Mouse (Mus musculus): ENCODE measurements around the gene Bcor. TPM values are rescaled to one million over a fixed set of nuclear protein-coding genes. Genes with fewer than 3 reads are reported as not detected.

Bcor gene
- total and polyA plus RNA-seq, 2 experiments from 2014 or later: 12.9 to 45.5 TPM

DNA sequence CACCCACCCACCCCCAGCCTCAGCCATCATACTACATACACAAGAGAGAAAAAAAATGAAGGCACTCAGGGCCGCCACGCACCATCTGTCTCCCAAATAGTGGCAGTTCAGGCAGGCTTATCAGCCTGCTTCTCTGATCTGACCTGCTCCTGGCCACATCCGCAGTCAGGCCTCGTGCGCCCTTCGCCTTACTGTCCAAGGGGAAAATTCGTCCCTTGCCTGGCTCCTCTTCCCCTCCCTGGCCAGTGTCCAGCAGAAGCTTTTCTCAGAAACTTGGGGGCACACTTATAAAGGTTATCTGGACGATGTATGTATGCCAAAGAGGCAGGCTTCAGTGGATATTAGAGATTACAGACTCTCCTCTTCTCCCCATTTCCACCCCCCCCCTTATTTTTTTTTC is 163.7 kb downstream of the Bcor start:
- Histone ChIP-seq H3K4me2 (ENCODE audit: low read depth, low read length, poor library complexity, severe bottlenecking) (no peak overlapping the region), H3K27me3 (ENCODE audit: insufficient read depth, low read length) (peaks cover 15% of the 10 kb centered on the region), H3K27ac (ENCODE audit: low read depth, low read length) (no peak overlapping the region), H3K4me3 (ENCODE audit: low read depth, low read length) (no peak overlapping the region), H3K9me3 (ENCODE audit: low read length) (no peaks in the 10 kb centered on the region), H3K4me1 (ENCODE audit: insufficient read depth, low read length) (no peaks in the 10 kb centered on the region), H3K9ac (replicated peaks; ENCODE audit: low read length, poor library complexity, severe bottlenecking) (no peak overlapping the region), H3K36me3 (ENCODE audit: insufficient read depth, low read length) (no peaks in the 10 kb centered on the region)
- DNase-seq (ENCODE audit: low spot score): no peak
- no peak for TF ChIP-seq CTCF (IDR thresholded peaks at IDR 0.05)
- WGBS: 82% methylated on average over 8 of the region's 8 CpGs
- no peak for ATAC-seq (ENCODE audit: low FRiP score)

DNA sequence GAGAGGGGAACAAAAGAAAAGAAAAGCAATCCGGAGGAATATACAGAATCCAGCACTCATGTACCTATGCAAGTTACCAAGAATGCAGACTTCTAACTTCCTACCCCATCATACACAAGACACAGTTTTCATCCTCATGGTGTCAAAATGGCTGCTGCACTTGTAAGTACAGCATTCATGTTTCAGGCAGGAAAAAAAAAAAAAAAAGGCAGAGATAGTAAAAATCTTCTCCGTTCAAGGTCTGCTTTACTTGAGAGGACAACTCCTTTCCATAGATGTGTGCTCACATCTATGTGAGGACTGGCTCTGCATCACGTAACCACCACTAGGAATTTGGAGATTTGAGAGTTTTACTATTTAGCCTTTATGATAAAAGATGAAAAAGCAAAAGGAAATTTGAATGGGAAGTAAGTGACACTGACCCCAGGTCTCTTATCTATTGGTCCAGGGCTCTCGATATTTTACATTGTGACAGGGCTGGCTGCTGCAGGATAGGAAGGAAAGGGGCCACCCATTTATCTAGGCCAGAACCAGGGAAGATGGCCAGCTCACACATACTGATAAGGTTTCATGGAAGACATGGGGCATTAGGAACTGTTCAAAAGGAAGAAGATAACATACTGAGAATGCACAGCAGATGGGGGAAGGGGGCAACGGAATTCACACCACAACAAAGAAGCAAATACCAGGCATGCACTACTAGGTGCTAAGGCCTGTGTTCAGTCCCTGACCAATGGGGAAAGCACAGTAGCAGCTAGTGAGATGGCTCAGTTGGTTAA is 166.3 kb downstream of the Bcor start:
- WGBS: 80% methylated on average over 5 of the region's 5 CpGs
- Histone ChIP-seq H3K4me2 (ENCODE audit: low read depth, low read length, poor library complexity, severe bottlenecking) (no peak overlapping the region), H3K36me3 (ENCODE audit: insufficient read depth, low read length) (no peaks in the 10 kb centered on the region), H3K4me3 (ENCODE audit: low read depth, low read length) (no peak overlapping the region), H3K9me3 (ENCODE audit: low read length) (no peaks in the 10 kb centered on the region), H3K9ac (replicated peaks; ENCODE audit: low read length, poor library complexity, severe bottlenecking) (no peak overlapping the region), H3K27me3 (ENCODE audit: insufficient read depth, low read length) (peaks cover 7% of the 10 kb centered on the region), H3K4me1 (ENCODE audit: insufficient read depth, low read length) (no peaks in the 10 kb centered on the region), H3K27ac (ENCODE audit: low read depth, low read length) (no peak overlapping the region)
- DNase-seq (ENCODE audit: low spot score) (no peak), ATAC-seq (ENCODE audit: low FRiP score) (no peak)
- no peak for TF ChIP-seq CTCF (IDR thresholded peaks at IDR 0.05)

GRCm38 (mm10) chrX:11989471-11989870 is 170.7 kb downstream of the Bcor start:
- no peak overlapping the region for H3K4me3 ChIP-seq (ENCODE audit: low read depth, low read length)
- no peak for TF ChIP-seq CTCF (IDR thresholded peaks at IDR 0.05)
- H3K9ac ChIP-seq (replicated peaks; ENCODE audit: low read length, poor library complexity, severe bottlenecking): no peak overlapping the region
- no peaks in the 10 kb centered on the region for H3K36me3 ChIP-seq (ENCODE audit: insufficient read depth, low read length)
- no peaks in the 10 kb centered on the region for H3K9me3 ChIP-seq (ENCODE audit: low read length)
- ATAC-seq (ENCODE audit: low FRiP score): no peak
- WGBS: 62% methylated on average over 13 of the region's 13 CpGs
- no peak for DNase-seq (ENCODE audit: low spot score)
- no peak overlapping the region for H3K4me2 ChIP-seq (ENCODE audit: low read depth, low read length, poor library complexity, severe bottlenecking)
- H3K4me1 ChIP-seq (ENCODE audit: insufficient read depth, low read length): no peaks in the 10 kb centered on the region
- no peaks in the 10 kb centered on the region for H3K27me3 ChIP-seq (ENCODE audit: insufficient read depth, low read length)
- H3K27ac ChIP-seq (ENCODE audit: low read depth, low read length): no peak overlapping the region

DNA sequence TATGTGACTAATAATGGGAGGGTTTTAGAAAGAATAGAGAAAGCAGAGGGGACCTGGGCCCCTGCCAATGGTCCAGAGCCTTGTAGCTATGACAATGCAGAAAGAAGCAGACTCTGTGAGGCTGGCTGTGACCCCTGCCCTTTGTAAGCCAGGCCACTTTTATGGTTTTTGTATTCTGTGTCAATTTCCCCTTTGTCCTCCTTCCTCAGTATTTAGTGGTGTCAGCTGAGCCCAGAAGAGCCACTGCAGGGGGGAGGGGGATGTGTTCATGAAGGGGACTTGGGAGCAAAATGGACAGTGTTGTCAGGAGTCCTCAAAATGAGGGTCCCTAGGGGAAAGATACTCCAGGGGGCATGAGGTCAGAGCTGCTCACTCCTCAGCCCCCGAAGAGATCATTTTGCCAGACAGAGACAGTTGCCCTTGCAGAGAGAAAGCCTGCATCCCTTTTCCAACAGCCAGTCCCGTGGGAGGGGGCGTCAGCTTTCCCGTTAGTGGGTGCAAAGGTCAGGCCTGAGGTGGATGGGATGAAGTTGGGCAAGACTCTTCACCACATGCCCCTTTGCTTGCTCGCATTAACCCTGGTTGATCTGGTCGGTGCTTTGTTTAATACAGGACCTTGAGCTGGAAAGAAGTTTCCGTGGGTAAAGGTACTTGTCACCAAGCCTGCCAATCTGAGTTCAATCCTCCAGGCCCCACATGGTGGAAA is 171.8 kb downstream of the Bcor start:
- H3K9me3 ChIP-seq (ENCODE audit: low read length): no peaks in the 10 kb centered on the region
- H3K27ac ChIP-seq (ENCODE audit: low read depth, low read length): no peak overlapping the region
- no peak overlapping the region for H3K9ac ChIP-seq (replicated peaks; ENCODE audit: low read length, poor library complexity, severe bottlenecking)
- ATAC-seq (ENCODE audit: low FRiP score) (no peak), DNase-seq (ENCODE audit: low spot score) (no peak)
- no peaks in the 10 kb centered on the region for H3K36me3 ChIP-seq (ENCODE audit: insufficient read depth, low read length)
- H3K27me3 ChIP-seq (ENCODE audit: insufficient read depth, low read length): no peaks in the 10 kb centered on the region
- no peak for TF ChIP-seq CTCF (IDR thresholded peaks at IDR 0.05)
- no peak overlapping the region for H3K4me3 ChIP-seq (ENCODE audit: low read depth, low read length)
- H3K4me2 ChIP-seq (ENCODE audit: low read depth, low read length, poor library complexity, severe bottlenecking): no peak overlapping the region
- WGBS: 47% methylated on average over 7 of the region's 7 CpGs
- no peaks in the 10 kb centered on the region for H3K4me1 ChIP-seq (ENCODE audit: insufficient read depth, low read length)

- H3K9ac ChIP-seq (replicated peaks; ENCODE audit: low read length, poor library complexity, severe bottlenecking): no peak overlapping the region
- no peaks in the 10 kb centered on the region for H3K27me3 ChIP-seq (ENCODE audit: insufficient read depth, low read length)
- no peaks in the 10 kb centered on the region for H3K4me1 ChIP-seq (ENCODE audit: insufficient read depth, low read length)
- H3K9me3 ChIP-seq (ENCODE audit: low read length): no peaks in the 10 kb centered on the region
- no peak for TF ChIP-seq CTCF (IDR thresholded peaks at IDR 0.05)
- WGBS: 56% methylated on average over 7 of the region's 7 CpGs
- ATAC-seq (ENCODE audit: low FRiP score): no peak
- H3K4me2 ChIP-seq (ENCODE audit: low read depth, low read length, poor library complexity, severe bottlenecking): no peak overlapping the region
- H3K36me3 ChIP-seq (ENCODE audit: insufficient read depth, low read length): no peaks in the 10 kb centered on the region
- H3K4me3 ChIP-seq (ENCODE audit: low read depth, low read length): no peak overlapping the region
- DNase-seq (ENCODE audit: low spot score): no peak
- H3K27ac ChIP-seq (ENCODE audit: low read depth, low read length): no peak overlapping the region
Observed at GRCm38 (mm10) chrX:11987602-11988001, 172.6 kb downstream of the Bcor start.
